Mouse (Mus musculus): ENCODE measurements around the gene Hpn. TPM values are rescaled to one million over a fixed set of nuclear protein-coding genes. Genes with fewer than 3 reads are reported as not detected.

Gene Hpn
- total and polyA plus RNA-seq, 2 experiments from 2014 or later: 0.49 to 0.62 TPM

DNA sequence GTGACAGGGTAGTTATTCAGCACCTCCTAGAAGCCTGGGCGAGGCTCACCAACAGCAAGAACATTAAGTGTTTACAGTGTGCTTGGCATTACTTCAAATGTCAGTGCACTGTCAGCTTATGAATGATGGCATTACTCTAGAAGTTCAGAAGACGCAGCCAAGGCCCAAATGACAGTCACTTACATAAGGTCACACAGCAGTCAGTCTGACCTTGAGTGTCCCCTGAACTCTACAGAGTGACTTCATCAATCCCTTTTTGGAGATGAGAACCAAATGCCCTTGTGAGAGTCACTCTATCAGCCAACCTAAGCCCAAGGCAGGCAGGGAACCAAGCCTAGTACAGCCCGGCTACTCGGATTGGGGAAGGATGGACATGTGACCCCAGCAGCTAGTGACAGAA, 16.8 kb upstream of the Hpn start:
- 95% methylated on average over 4 of the region's 4 CpGs for WGBS
- Histone ChIP-seq H3K4me1 (ENCODE audit: insufficient read depth, low read length) (peaks cover 3% of the 10 kb centered on the region; the same call in 1 of the 2 replicates), H3K9ac (replicated peaks; ENCODE audit: low read length, poor library complexity, severe bottlenecking) (no peak overlapping the region), H3K36me3 (ENCODE audit: insufficient read depth, low read length) (peaks cover 80% of the 10 kb centered on the region), H3K27ac (ENCODE audit: low read depth, low read length) (no peak overlapping the region), H3K9me3 (ENCODE audit: low read length) (no peaks in the 10 kb centered on the region), H3K4me2 (ENCODE audit: low read depth, low read length, poor library complexity, severe bottlenecking) (no peak overlapping the region), H3K27me3 (ENCODE audit: insufficient read depth, low read length) (no peaks in the 10 kb centered on the region), H3K4me3 (ENCODE audit: low read depth, low read length) (no peak overlapping the region)
- DNase-seq (ENCODE audit: low spot score) (no peak), ATAC-seq (ENCODE audit: low FRiP score) (no peak)
- TF ChIP-seq CTCF (IDR thresholded peaks at IDR 0.05): no peak

DNA sequence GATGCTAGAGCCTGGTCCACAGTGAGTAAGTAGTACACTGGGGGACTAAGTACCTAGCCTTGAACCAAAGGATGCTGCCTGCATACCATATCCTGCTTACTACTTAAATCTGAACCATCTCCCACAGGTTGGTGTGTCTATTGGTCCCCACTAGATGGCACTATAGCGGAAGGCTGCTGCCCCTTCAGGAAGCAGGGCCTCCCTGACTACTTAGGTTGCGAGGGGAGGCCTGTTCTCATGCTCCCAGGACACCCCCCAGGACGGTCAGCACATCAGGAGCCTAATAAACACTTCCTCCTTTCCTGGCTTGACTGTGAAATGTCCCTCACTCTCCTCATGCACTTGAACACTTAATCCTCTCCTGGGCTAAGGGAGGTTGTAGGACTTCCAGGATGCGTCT, 15.8 kb upstream of the Hpn start:
- Histone ChIP-seq H3K4me3 (ENCODE audit: low read depth, low read length) (no peak overlapping the region), H3K36me3 (ENCODE audit: insufficient read depth, low read length) (peaks cover 69% of the 10 kb centered on the region), H3K27ac (ENCODE audit: low read depth, low read length) (no peak overlapping the region), H3K27me3 (ENCODE audit: insufficient read depth, low read length) (peaks cover 5% of the 10 kb centered on the region), H3K4me2 (ENCODE audit: low read depth, low read length, poor library complexity, severe bottlenecking) (no peak overlapping the region), H3K4me1 (ENCODE audit: insufficient read depth, low read length) (peaks cover 3% of the 10 kb centered on the region; the same call in 1 of the 2 replicates), H3K9ac (replicated peaks; ENCODE audit: low read length, poor library complexity, severe bottlenecking) (no peak overlapping the region), H3K9me3 (ENCODE audit: low read length) (no peaks in the 10 kb centered on the region)
- WGBS: 43% methylated on average over 4 of the region's 4 CpGs
- ATAC-seq (ENCODE audit: low FRiP score) (no peak), DNase-seq (ENCODE audit: low spot score) (peak; percentile 77)
- TF ChIP-seq CTCF (IDR thresholded peaks at IDR 0.05): peak; percentile 91

DNA sequence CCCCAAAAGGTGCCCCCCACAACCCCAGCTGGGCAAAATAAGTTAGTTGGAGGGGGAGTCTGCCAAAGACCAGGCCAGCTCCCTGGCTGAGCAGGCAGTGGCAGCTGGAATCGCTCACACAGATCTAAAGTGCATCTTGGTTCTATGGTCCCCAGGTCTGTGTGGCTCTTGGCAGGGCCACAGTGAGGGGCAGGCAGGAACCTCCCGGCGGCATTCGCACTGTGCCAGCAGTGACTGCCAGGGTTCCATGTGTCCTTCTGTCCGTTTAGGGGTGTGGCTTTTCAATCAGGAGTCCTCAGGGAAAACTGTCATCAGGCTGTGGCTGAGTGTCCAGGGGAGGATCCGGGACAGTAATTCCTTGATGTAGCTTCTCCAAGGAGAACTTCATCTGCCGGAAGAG, 15.1 kb upstream of the Hpn start:
- Histone ChIP-seq H3K27ac (ENCODE audit: low read depth, low read length) (no peak overlapping the region), H3K4me1 (ENCODE audit: insufficient read depth, low read length) (peaks cover 3% of the 10 kb centered on the region; the same call in 1 of the 2 replicates), H3K4me2 (ENCODE audit: low read depth, low read length, poor library complexity, severe bottlenecking) (no peak overlapping the region), H3K9me3 (ENCODE audit: low read length) (no peaks in the 10 kb centered on the region), H3K36me3 (ENCODE audit: insufficient read depth, low read length) (peaks cover 63% of the 10 kb centered on the region), H3K27me3 (ENCODE audit: insufficient read depth, low read length) (peaks cover 11% of the 10 kb centered on the region), H3K4me3 (ENCODE audit: low read depth, low read length) (no peak overlapping the region), H3K9ac (replicated peaks; ENCODE audit: low read length, poor library complexity, severe bottlenecking) (no peak overlapping the region)
- TF ChIP-seq CTCF (IDR thresholded peaks at IDR 0.05): no peak
- no peak for DNase-seq (ENCODE audit: low spot score)
- ATAC-seq (ENCODE audit: low FRiP score): no peak
- 96% methylated on average over 7 of the region's 7 CpGs for WGBS

DNA sequence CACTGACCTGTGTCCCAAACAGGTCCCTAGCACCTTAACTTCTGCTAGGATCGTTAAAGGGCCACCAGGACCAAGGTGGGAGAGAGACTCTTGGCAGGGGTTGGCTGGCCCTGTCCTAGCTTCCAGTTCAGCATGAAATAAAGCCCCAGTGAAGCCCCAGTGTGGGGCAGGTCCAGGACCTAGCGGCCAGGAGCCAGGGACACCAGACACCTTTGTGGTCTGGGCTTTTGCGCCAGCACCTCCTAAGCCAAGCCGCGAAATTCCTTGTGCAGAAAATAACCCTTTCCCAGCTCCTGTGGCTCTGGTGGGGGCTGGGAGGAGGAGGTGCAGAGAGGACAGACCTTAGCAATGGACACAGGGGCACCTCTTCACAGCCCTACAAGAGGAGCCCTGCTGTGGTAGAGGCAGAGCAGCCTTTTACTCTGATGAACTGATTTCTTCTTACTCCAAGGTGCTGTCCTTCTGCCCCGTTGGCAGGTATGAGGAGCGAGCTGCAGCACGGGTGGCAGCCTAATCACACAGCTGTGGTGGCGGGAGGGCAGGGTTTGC, 13.1 kb upstream of the Hpn start:
- DNase-seq (ENCODE audit: low spot score) (no peak), ATAC-seq (ENCODE audit: low FRiP score) (no peak)
- Histone ChIP-seq H3K27ac (ENCODE audit: low read depth, low read length) (peak overlapping the region; percentile 70; the same call in 1 of the 2 replicates), H3K27me3 (ENCODE audit: insufficient read depth, low read length) (peaks cover 15% of the 10 kb centered on the region), H3K4me1 (ENCODE audit: insufficient read depth, low read length) (peaks cover 3% of the 10 kb centered on the region; the same call in 1 of the 2 replicates), H3K9ac (replicated peaks; ENCODE audit: low read length, poor library complexity, severe bottlenecking) (no peak overlapping the region), H3K4me2 (ENCODE audit: low read depth, low read length, poor library complexity, severe bottlenecking) (no peak overlapping the region), H3K9me3 (ENCODE audit: low read length) (no peaks in the 10 kb centered on the region), H3K36me3 (ENCODE audit: insufficient read depth, low read length) (peaks cover 45% of the 10 kb centered on the region), H3K4me3 (ENCODE audit: low read depth, low read length) (no peak overlapping the region)
- TF ChIP-seq CTCF (IDR thresholded peaks at IDR 0.05): no peak
- WGBS: 74% methylated on average over 9 of the region's 9 CpGs

DNA sequence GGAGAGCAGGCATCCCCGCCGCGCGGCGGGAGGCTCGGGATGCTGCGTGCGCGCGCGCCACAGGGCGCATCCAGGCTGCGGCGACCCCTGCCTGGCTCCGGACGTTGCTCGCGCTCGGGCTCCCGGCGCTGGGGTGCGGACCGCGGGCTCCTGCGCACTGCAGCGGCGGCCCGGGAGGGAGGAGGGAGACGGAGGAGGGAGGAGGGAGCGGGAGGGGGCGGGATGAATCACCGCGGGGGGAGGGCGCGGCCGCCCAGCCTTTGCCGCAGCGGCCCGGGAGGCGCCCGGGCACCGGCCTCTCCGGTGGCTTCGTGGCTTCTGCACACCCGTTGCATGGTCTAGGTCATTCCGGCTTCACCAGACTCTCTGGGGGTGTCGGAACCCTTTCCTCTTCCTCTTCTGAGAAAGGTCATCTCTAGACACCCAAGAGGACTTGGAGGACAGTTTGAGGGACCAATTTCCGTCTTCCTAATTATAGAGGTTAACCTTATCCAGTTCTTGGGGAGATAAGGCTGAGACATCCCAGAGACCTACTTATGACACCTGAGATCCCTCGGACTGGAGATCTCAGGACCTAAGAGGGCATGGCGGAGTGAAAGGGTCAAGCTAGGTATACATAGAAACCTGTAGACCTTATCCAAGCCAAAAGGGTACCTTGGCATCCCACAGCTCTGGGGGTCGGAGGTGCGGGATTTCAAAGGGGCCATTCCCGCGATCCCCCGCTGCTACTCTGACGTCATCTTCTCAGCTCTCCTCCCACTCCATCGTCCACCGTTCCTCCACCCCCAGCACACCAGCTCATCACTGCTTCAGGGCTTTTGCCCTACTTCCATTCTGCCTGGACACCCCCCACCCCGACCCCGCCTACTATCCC, 12.0 kb upstream of the Hpn start, which contains the start of gene Scn1b:
Scn1b (minus strand) TSS at position 153 of the 874 bp plus-strand sequence.
- WGBS: 2% methylated on average over 26 of the region's 60 CpGs
- H3K4me1 ChIP-seq (ENCODE audit: insufficient read depth, low read length): peaks cover 3% of the 10 kb centered on the region; the same call in 1 of the 2 replicates
- peak within 1 kb of the TSS; percentile 79 for H3K9ac ChIP-seq (replicated peaks; ENCODE audit: low read length, poor library complexity, severe bottlenecking)
- peaks cover 15% of the 10 kb centered on the region for H3K27me3 ChIP-seq (ENCODE audit: insufficient read depth, low read length)
- ATAC-seq (ENCODE audit: low FRiP score) (peak; percentile 57), DNase-seq (ENCODE audit: low spot score) (peak; percentile 52)
- peaks cover 34% of the 10 kb centered on the region for H3K36me3 ChIP-seq (ENCODE audit: insufficient read depth, low read length)
- H3K9me3 ChIP-seq (ENCODE audit: low read length): no peaks in the 10 kb centered on the region
- peak within 1 kb of the TSS; percentile 68 for H3K4me3 ChIP-seq (ENCODE audit: low read depth, low read length)
- no peak for TF ChIP-seq CTCF (IDR thresholded peaks at IDR 0.05)
- peak within 1 kb of the TSS; percentile 92 for H3K4me2 ChIP-seq (ENCODE audit: low read depth, low read length, poor library complexity, severe bottlenecking)
- peak within 1 kb of the TSS; percentile 70 for H3K27ac ChIP-seq (ENCODE audit: low read depth, low read length)
